Mouse (Mus musculus) gastrocnemius, postnatal 14 days (tissue): ENCODE data around the gene H2-DMb2. TPM values are rescaled to one million over a fixed set of nuclear protein-coding genes. Genes with fewer than 3 reads are reported as not detected.
"Not testable (repeated sequence)": the region's sequence is repeated elsewhere in the genome, so short reads cannot be mapped to it uniquely, and the experiment has no call there.

Source experiments
- DNase-seq: peaks from one replicate; pipeline ENCODE4 v3.0.0; 2021; ENCODE audit warnings: mixed read lengths
- intact Hi-C: fragments of 180-260 bp; cut with DNase I; formaldehyde crosslinking; loops from one replicate; pipeline ENCODE4 v1.15.1; 2025; ENCODE audit warnings: low total_unique reads
- total RNA-seq, 2 experiments: library from RNA; stranded (reverse); gene quantifications; 2 replicates each; pipeline ENCODE4 v1.2.3; 2021

The H2-DMb2 gene
- total RNA-seq, 2 experiments from 2014 or later: 0.45 to 0.47 TPM

DNA sequence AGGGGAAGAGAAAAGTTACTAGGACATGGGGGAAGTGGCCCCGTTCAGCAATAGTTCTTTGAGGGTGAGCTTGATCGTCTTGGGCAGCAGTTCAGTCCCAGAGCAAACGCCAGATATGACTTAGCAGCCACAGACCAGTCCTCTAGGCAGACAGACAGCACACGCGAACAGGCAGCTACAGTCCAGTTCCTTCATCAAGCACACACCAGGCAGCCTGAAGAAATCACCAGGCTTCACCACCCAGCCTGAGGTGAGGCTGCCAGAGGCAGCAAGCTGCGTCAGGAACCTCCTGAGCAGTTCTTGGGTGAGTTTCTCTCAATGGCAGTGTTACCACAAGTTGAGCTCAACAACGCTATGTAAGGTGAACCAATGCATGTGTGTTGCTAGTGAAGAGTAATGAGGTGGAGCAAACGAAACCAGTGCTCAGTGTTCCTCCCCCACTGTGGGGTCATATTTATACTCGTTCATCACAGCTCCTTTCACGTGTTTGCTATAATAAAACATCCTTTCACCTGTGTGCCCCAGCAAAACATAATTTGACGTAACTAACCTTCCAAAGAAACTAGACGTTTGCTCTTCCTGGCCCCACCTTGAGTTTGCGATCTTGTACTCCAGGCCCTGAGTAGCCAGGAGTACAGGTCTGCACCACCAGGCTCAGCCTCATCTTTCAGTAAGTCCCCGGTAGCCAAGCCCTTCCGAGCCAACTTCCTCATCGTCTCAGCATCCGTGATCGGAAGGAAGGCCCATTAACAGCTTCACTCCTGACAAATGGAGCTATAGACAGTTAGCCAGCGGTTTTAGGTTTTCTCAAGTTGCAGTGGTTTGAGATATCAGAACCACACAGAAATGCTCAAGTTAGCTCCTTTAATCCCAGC is 12.8 kb upstream of the H2-DMb2 start:
- DNase-seq: no peak
- intact Hi-C loops: loop anchor here (5.0 kb wide), 1 partner anchor 37 kb away; no protein-coding TSS in a partner anchor

DNA sequence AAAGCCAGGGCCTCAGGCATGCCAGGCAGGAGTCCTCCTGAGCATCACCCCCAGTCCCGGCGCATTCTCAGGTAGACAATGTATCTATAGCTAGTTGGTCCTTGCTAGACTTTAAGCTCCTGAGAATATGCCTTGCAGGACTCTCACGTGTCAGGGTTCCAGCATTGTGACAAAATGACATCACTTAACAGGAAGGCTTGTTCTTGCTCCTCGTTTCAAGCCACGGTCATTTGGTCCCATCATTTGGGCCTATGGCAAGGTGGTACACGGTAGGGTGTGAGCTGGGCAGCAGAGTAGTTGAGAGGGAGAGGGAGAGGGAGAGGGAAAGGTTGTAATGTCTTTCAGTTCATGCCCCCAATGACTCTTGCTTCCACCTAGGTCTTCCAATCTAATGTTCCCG is 11.2 kb upstream of the H2-DMb2 start:
- intact Hi-C loops: loop anchor here (5.0 kb wide), 1 partner anchor 35 kb away; no protein-coding TSS in a partner anchor
- DNase-seq: no peak

DNA sequence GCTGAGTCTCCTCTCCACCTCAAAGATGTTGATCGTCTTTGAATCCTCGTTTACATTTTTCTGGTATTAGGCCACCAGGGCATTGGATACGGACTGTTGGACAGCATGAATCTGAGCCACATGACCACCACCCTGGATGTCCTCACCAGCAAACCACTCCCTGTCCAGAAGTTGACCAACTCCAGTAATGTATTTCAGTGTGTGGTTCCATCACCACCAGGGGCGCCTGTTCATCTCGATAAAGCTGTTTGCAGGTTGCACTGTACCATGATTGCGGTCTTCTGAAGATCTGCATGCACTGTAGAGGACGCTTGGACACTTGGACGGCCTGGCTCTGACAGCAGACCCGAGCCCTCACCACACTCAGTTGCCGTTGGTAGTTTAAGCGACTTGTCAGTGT is 9.8 kb upstream of the H2-DMb2 start:
- no peak for DNase-seq
- intact Hi-C loops: loop anchor here (5.0 kb wide), 1 partner anchor 34 kb away; no protein-coding TSS in a partner anchor

DNA sequence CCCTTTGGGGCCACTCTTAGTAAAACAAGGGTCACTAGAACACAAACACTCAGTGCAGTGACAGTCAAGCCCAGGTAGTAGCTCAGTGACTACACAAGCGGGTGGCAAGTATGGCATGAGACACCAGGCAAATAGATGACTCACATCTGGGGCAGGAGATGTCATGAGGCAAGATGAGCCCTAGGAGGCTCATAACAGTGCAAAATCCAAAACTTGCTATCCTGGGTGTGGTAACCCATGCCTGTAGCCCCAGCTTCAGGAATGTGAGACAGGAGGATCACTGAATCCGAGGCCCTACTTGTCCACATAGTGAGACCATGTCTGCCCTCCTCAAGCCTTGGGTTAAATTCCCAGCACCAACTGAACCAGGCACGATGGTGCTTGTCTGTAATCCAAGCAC is 8.7 kb upstream of the H2-DMb2 start:
- no peak for DNase-seq
- intact Hi-C loops: loop anchor here (5.0 kb wide), 1 partner anchor 33 kb away; no protein-coding TSS in a partner anchor

DNA sequence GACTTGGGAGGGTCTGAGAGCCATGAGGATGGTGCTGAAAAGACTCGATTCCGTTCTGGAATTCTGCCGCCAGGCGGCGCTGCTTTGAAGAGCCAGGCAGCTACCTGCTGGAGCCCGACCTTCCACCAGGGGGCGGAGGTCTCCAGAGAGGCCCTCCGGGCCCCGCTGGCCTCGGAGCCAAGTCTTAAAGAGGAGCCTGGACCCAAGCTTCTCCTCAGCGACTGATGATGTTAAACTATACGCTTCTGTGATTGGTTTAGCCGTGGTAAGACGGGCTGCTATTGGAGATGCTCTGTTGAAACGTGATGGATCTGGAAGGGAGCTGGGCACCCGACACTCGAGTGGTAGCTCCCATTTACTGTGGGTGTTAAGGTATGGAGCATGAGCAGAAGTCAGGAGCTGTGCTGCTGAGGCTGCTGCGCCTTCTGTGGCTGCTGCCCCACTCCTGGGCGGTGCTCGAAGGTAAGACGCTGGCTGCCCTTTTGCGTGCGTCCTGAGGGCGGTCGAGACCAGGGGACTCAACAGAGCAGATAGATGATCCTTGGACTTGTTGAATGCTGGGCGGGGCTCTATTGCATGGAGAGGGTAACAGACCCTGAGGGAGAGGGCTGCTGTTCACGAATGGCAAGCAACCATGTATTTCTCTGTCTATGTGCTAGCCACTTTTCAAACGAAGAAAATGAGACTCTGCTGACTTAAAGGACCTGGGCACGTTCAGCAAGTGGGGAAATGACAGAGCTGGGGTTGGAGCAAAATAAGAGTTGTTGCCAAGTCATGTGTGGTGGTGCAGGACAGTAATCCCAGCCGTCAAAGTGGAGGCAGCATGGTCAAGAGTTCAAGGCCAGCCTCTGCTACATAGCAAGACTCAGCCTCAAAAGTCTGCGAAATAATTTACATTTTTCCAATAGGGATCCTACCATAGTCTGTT is 7.5 kb upstream of the H2-DMb2 start:
- intact Hi-C loops: no loop called here
- peak; percentile 98 for DNase-seq

DNA sequence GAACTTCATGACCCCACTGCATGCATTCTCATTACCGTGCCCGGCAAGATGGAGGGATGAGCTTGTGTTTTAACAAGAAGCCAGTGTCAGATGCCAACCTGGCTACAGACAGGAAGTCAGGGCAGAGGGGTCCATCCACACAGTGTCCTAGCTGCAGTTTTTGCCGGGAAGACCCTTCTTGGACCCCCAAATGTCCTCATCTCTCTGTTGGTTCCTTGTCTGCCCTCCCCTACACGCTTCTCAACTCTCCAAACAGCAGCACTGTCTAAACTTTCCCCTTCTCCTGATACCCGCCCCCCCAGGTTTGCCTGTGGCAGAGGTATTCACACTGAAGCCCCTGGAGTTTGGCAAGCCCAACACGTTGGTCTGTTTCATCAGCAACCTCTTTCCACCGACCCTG is 5.5 kb upstream of the H2-DMb2 start:
- intact Hi-C loops: no loop called here
- DNase-seq: no peak

DNA sequence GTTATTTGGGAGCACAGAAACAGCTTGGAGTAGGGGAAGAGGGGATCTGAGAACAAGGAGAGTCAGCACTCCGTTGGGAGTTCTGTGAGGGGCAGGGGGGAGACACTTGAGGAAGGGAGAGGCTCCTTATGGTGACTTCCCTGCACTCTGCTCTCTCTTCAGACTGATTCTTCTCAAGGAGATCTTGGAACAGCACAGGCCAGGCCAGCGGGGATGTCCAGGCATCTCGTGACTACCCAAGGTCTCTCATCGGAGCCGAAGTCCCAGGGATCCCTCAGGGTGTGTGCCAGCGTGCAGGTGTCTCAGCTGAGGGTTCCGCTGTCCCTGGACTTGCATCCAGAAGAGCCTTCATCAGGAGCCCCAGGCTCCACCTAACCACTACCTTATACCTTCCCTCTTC is 4.5 kb upstream of the H2-DMb2 start:
- intact Hi-C loops: no loop called here
- no peak for DNase-seq

DNA sequence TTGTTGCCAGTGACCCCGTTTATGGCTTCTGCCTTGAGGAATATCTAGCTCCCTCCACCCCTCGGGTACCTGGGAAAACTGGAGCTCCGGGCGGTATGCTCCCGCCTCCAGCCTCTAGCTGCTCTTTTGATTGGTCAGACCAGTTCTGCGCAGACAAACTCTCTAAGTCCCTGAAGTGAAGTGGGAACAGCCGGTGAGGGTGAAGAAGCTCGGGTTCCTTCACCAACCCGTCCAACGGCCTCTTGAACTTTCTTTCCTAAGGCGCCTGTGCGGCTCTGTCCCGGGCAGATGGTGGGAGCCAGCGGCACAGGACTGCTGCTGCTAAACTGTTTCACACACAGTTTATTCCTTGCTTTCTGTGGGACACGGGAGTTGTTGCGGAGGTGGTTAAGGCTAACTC is 3.7 kb upstream of the H2-DMb2 start:
- intact Hi-C loops: no loop called here
- no peak for DNase-seq

DNA sequence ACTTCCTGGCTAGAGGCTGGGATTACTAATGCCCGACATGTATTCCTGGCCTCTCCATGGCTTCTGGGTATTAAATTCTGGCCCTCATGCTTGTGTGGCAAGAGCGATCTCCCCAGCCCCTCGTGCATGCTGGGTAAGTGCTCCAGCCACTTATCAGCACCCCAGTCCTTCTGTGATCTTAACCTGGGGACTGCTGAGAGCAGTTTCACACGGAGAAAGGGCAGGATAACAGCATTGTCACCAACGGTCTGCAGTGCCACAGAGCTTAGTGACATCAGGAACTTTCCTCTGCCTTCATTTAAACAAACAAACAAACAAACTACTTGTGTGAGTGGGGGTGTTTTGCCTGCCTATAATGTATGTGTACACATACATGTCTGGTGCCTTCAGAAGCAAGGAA is 2.9 kb upstream of the H2-DMb2 start:
- intact Hi-C loops: no loop called here
- DNase-seq: no peak

DNA sequence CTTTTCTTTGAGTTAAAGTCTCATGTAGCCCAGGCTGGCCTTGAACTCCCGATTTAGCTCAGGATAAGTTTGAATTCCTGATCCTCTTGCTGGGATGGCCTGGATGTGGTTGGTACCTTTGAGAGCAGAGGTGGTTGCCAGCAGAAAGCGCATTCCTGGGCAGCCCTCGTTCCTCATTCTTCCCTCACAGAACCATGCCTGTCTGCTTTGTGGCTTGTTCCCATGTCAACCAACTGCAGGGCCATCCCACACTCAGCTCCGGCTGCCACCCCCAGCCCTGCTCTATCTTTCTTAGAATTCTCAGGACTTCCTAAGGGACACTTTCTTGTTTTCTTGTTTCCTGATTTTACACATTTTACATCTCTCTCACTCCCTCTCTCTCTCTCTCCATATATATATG is 1.7 kb upstream of the H2-DMb2 start:
- intact Hi-C loops: no loop called here
- no peak for DNase-seq

DNA sequence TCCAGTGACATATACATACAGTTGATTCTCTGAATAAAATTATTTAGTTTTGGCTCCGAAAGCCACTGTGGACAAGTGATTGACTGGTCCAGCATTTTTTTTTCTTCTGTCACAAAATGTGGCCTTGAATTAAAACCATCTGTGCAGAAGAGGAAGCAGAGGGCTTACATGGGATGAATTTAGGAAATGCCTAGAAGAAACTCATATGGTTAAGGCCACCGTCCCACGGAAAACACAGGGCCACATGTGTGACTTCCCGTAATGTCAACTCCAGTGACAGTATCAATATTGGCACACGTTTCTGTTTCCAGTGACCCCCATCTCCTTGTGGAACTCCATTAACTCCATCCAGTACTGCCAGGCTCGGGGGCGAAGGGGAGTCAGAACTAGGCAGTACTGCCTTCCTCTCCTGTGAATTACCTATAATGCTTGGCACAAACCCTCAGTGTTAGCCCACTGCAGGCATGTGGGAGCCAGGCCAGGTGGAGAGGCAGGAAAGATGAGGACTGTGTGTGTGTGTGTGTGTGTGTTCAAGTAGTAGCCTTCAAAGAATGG is 574 bp upstream of the H2-DMb2 start:
- intact Hi-C loops: no loop called here
- no peak for DNase-seq

DNA sequence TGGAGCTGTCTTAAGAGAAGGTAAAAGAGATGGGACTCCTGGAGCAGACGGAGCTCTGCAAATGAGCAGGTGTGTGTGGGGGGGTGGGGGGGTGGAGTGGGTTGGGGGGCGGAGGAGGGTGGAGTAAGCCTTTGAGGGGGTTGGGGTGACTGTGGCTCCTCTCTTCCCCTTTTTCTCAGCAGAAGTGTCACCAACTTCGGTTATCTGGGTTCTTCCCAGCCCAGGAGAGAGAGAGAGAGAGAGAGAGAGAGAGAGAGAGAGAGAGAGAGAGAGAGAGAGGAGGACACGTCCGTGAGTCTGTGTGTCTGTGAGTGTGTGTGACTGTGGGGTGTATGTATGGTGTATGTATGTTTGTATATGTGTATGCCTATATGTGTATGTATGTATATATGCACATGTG is 354 bp downstream of the H2-DMb2 start:
- no peak for DNase-seq
- intact Hi-C loops: no loop called here

DNA sequence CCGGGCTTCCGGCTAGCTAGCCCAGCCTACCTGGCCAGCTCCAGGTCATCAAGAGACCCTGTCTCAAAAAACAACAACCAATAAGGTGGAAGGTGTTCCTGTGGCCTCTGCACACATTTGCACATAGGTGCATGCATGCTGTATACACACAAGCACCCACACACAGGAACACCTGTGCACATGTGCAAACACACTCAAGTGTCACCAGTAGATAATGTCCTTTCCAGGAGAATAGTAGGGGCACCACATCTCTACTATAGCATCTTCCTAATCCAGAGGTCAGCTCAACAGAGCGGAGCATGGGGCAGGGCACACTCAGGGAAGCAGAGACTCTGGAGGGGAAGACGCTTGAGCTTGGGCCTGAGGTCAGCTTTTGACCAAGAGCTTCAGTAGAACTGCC is 1.1 kb downstream of the H2-DMb2 start:
- intact Hi-C loops: not testable (repeated sequence)

DNA sequence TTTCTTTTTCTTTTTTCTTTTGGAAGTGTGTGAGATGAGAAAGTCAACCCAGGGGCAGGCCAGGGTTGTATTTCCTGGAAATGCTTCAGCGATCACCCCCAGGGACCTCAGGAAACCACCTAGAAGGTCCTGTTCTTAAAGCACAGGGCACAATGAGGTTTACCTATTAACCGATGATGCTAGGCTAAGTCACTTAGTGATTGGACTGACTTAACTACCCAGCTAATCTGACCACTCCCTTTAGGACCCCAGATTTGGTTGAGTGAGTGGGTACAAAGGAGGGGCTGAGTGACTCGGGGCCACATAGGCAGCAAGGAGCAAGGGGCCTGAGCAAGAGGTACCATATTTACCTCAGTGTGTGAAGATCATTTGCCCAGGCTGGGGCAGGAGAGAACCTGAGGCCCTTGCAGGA is 1.9 kb downstream of the H2-DMb2 start:
- no peak for DNase-seq
- intact Hi-C loops: no loop called here

More for the DNA sequence above, 1.1 kb downstream of the H2-DMb2 start:
- not testable (repeated sequence) for DNase-seq

DNA sequence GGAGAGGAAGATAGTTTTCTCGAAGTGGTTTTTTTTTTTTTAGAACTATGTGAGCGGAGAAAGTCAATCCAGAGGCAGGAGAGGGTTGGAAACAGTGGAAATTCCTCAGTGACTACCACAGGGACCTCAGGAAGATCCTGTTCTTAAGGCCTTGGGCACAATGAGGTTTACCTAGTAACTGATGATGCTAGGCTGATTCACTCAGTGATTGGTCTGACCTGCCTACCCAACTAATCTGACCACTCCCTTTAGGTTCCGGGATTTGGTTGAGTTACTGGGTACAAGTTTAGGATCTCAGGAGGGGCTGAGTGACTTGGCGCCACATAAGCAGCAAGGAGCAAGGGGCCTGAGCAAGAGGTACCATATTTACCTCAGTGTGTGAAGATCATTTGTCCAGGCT is 9.8 kb downstream of the H2-DMb2 start, which contains the start of gene H2-DMb1:
H2-DMb1 (plus strand) TSS at position 150 of the 400 bp plus-strand sequence.
- DNase-seq: no peak
- intact Hi-C loops: no loop called here

DNA sequence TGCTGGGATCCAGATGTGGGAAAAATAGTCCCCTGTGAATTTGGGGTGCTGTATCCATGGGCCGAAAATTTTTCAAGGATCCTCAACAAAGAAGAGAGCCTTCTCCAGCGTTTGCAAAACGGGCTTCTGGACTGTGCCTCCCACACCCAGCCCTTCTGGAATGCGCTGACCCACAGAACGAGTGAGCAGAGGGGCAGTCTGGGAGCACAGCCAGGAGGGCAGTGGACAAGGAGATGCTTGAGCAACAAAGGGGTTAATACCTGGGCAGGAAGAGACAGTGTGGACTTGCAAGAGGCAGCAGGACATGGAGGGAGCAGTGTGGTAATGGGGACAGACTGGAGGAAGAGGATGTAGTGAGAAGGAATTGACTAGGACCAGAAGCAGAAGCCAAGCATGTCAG is 12.4 kb downstream of the H2-DMb2 start:
- intact Hi-C loops: no loop called here

DNA sequence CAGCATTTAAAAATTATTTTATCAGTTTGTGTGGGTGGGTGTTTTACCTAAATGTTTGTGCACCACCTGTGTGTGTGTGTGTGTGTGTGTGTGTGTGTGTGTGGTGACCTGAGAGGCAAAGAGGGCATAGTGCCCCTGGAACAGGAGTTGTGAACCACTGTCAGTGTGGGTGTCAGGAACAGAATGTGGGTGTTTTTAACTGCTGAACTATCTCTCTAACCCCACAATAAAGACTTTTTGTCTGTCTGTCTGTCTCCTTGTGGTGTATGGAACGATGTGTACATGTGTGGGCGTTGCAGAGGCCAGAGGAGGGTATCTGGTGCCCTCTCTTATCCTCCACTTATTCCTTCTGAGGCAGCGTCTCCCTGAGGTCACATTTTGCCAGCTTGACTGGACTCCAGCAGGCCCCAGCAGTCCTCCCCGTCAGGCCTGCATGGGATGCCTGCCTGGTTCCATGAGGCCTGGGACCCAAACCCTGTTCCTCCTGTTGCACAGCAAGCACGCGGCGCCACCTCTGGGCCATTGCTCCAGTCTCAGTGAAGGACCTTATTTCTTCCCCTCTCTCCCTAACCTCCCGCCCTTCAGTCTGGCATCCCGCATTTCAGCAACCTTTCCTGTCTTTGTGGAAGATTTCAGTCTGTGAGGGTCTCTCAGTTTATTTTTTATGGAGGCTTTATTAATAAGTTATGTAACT is 21.2 kb downstream of the H2-DMb2 start:
- intact Hi-C loops: no loop called here
- DNase-seq: peak; percentile 28

More for the DNA sequence above, 12.4 kb downstream of the H2-DMb2 start:
- DNase-seq: no peak

DNA sequence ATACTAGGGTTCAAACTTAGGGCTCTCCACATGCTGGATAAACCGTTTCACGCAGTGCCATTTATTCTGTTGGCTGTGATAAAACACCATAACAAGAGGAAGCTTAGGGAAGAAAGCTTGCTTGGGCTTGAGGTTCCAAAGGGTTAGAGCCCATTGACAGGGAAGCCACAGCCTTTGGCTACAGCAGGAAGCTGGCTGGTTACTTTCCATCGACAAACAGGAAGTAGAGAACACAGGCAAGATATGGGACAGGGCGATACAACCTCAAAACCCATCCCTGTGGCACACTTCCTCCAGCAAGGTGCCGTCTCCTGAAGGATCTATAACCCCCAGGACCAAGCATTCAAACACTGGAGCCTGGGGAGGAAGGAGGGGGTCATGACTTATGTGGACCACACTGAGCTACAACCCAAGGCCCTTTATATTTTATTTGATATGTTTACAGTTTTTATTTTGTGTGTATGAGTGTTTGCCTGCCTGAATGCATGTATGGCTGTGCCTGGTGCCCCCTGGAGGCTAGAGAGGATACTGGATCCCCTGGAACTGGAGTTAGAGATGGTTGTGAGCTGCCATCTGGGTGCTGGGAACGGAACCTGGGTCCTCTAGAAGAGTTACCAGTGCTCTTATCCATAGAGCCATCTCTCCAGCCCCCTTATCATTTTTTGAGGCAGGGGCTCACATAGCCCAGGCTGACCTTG is 22.1 kb downstream of the H2-DMb2 start:
- DNase-seq: no peak
- intact Hi-C loops: loop anchor here (5.0 kb wide), 3 partner anchors 33 to 88 kb away; no protein-coding TSS in a partner anchor

DNA sequence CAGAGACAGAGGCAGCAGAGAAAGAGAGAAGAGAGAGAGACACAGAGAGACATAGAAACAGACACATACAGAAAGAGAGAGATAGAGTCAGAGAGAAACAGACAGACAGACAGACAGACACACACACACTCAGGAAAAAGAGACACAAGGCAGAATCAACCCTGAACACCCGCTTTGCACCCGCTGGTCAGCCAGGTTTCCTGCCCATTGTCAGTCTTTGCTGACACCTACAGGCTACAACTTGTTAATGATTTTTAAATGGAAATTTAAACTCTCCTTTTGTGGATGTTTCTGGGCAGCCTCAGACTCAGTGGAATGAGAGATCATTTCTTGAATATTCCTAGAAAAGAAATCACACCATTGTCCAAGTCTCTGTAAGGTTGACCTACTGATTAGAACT is 26.2 kb downstream of the H2-DMb2 start:
- peak; percentile 49 for DNase-seq
- intact Hi-C loops: loop anchor here (5.0 kb wide), 3 partner anchors 37 to 92 kb away; no protein-coding TSS in a partner anchor
